Mouse (Mus musculus) left cerebral cortex, postnatal 14 days (tissue): ENCODE measurements around the gene Ankfn1. TPM values are rescaled to one million over a fixed set of nuclear protein-coding genes. Genes with fewer than 3 reads are reported as not detected.

Experiments used
- total RNA-seq, 2 experiments: library from RNA; stranded (reverse); gene quantifications; 2 replicates each; pipeline ENCODE4 v1.2.3; 2021

Gene Ankfn1
- total RNA-seq, 2 experiments from 2014 or later = 11.7 to 17.2 TPM

Other genes starting within 250 kb of the Ankfn1 start
- under 1 TPM; 0.42 to 0.79 TPM for gene Pctp, start 225.2 kb upstream of the Ankfn1 start, total RNA-seq